24 mouse cellular contexts compared by ENCODE assay signal in the genomic region with DNA sequence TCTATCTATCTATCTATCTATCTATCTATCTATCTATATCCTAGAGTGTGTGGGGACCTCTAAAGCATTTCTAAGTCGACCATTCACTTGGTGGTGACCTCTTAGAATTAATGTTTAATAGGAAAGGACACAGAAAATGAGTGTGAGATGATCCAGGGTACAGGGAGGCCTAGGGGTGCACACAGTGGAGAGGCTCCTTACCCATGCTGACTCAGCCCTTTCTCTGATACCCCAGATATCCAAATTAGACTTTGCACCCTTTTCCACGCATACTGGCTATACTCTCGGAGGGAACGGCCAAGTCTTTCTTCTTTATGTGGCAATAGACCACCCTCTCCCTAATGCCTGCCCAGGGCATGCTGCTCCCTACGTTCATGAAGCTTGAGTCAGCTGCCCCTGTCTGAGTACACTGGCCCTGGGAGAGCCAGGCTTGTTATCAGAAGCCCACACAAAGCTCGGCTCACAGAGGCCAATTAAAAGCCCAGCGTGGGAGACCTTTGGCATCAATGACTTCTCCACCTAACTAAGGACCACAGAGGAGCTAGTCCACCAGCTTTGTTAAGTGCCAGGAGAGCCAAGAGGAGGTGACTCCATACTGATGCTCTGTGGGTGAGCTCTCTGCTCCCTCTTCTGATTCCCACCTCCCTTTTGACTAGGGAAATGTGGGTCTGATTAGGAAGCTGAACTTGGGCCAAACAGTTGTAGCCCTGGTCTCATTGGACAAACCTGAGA.
DNase-seq lines count a peak whose midpoint lies in the region; ATAC-seq and TF ChIP-seq lines count a peak whose summit lies in the region.
"Had no signal": no experiment of that assay in that cellular context is flagged by ENCODE, and none has a peak within 500 bp of the region (broad histone marks: within the 10 kb centered on the region; RNA-seq: fewer than 3 reads in every experiment).

No protein-coding gene starts in this region.

- no peak overlapping the region for H3K4me2 ChIP-seq in stomach, postnatal 0 days (replicated peaks; ENCODE audit: low read depth)
- H3K4me2 ChIP-seq: embryonic facial prominence, embryonic 15.5 days; limb, embryonic 15.5 days; liver, embryonic 13.5 days; midbrain, embryonic 13.5 days had no signal

- in situ Hi-C loops in ES-E14 (cut with MboI; ENCODE audit: low sequenced_read_pairs in 2 of 2, unreplicated experiment in 2 of 2), result no loop called here

- no peaks in the 10 kb centered on the region for H3K27me3 ChIP-seq in stomach, postnatal 0 days (ENCODE audit: control insufficient read depth, insufficient read depth, low read length)
- H3K27me3 ChIP-seq: embryonic facial prominence, embryonic 15.5 days; limb, embryonic 15.5 days; liver, embryonic 13.5 days; midbrain, embryonic 13.5 days had no signal

- 61% methylated on average over 7 of the region's 7 CpGs for WGBS in stomach, postnatal 0 days

- no peaks in the 10 kb centered on the region for H3K9me3 ChIP-seq in ES-E14 (ENCODE audit: control insufficient read depth, insufficient read depth, low read depth, low read length)
- no peaks in the 10 kb centered on the region for H3K9me3 ChIP-seq in stomach, postnatal 0 days (ENCODE audit: control insufficient read depth, low read length)
- H3K9me3 ChIP-seq: embryonic facial prominence, embryonic 10.5 days; embryonic facial prominence, embryonic 15.5 days; G1E; limb, embryonic 15.5 days; liver, embryonic 13.5 days; megakaryocyte, embryonic 14.5 days; midbrain, embryonic 13.5 days had no signal

- peak; percentile 17 for DNase-seq in kidney, adult 18-20 months
- no peak for DNase-seq in kidney, postnatal 10 days
- no peak for DNase-seq in ES-E14 (ENCODE audit: low read depth, low spot score)
- peak; percentile 62 for DNase-seq in fibroblast of lung, adult 2 months (ENCODE audit: low read depth)
- DNase-seq in stomach, postnatal 0 days (ENCODE audit: low spot score), result no peak
- DNase-seq in adrenal gland, adult 2 months, result no peak
- DNase-seq: adrenal gland, postnatal 25 days; B cell, adult 2 months; cerebellum, adult 18-20 months; liver, embryonic 13.5 days; lung, adult 18-20 months; lung, postnatal 4 days; retina, postnatal 1 day; right cerebral cortex, postnatal 14 days had no signal

- no peak for TF ChIP-seq EP300 in stomach, postnatal 0 days (optimal IDR thresholded peaks at IDR 0.05)

- H3K9ac ChIP-seq in ES-E14 (ENCODE audit: insufficient read depth, low read depth, low read length, poor library complexity, severe bottlenecking), result no peak overlapping the region
- no peak overlapping the region for H3K9ac ChIP-seq in stomach, postnatal 0 days (ENCODE audit: low read length)
- H3K9ac ChIP-seq: embryonic facial prominence, embryonic 15.5 days; limb, embryonic 15.5 days; liver, embryonic 13.5 days; midbrain, embryonic 13.5 days had no signal

- peak; percentile 38; the same call in 1 of the 2 replicates for ATAC-seq in stomach, postnatal 0 days (ENCODE audit: low FRiP score, low TSS enrichment)
- ATAC-seq: hindbrain, embryonic 16.5 days; lung, postnatal 0 days; midbrain, embryonic 13.5 days; Patski had no signal

- TF ChIP-seq CTCF in stomach, postnatal 0 days (IDR thresholded peaks at IDR 0.05; ENCODE audit: low read depth), result no peak

- H3K36me3 ChIP-seq in ES-E14 (ENCODE audit: control insufficient read depth, insufficient read depth, low read length, poor library complexity, severe bottlenecking), result no peaks in the 10 kb centered on the region; the same call in 1 of the 2 replicates
- no peaks in the 10 kb centered on the region for H3K36me3 ChIP-seq in stomach, postnatal 0 days (ENCODE audit: control insufficient read depth, insufficient read depth, low read length)
- H3K36me3 ChIP-seq: embryonic facial prominence, embryonic 10.5 days; embryonic facial prominence, embryonic 15.5 days; G1E; limb, embryonic 15.5 days; liver, embryonic 13.5 days; midbrain, embryonic 13.5 days had no signal

- H3K4me3 ChIP-seq in ES-E14 (ENCODE audit: insufficient read depth in 1 of 2, low read depth in 1 of 2, low read length in 2 of 2, poor library complexity in 1 of 2, severe bottlenecking in 1 of 2), result no peak overlapping the region
- H3K4me3 ChIP-seq in stomach, postnatal 0 days (ENCODE audit: low read depth, low read length), result no peak overlapping the region
- H3K4me3 ChIP-seq: embryonic facial prominence, embryonic 10.5 days; embryonic facial prominence, embryonic 15.5 days; layer of hippocampus, adult 2 months; limb, embryonic 15.5 days; liver, embryonic 13.5 days; megakaryocyte, embryonic 14.5 days; midbrain, embryonic 13.5 days had no signal

- peaks cover 2 to 3% of the 10 kb centered on the region in 2 experiments; a peak in 1 of 4 replicates for H3K4me1 ChIP-seq in ES-E14 (ENCODE audit: control insufficient read depth in 2 of 2, insufficient read depth in 2 of 2, low read length in 2 of 2, poor library complexity in 1 of 2)
- H3K4me1 ChIP-seq in stomach, postnatal 0 days (replicated peaks; ENCODE audit: control insufficient read depth, insufficient read depth), result peaks cover 4% of the 10 kb centered on the region; the same call in 1 of the 2 replicates
- H3K4me1 ChIP-seq: midbrain, embryonic 13.5 days had no signal

- no peak overlapping the region for H3K27ac ChIP-seq in ES-E14 (ENCODE audit: insufficient read depth, low read depth, low read length, poor library complexity, severe bottlenecking)
- H3K27ac ChIP-seq in stomach, postnatal 0 days (replicated peaks), result no peak overlapping the region
- H3K27ac ChIP-seq: embryonic facial prominence, embryonic 10.5 days; embryonic facial prominence, embryonic 15.5 days; layer of hippocampus, adult 2 months; limb, embryonic 15.5 days; liver, embryonic 13.5 days; midbrain, embryonic 13.5 days had no signal

TF ChIP-seq in ES-E14, 5 proteins besides CTCF, POLR2A, EP300 and RAD21:
- no peak for TF ChIP-seq ZC3H11A (IDR thresholded peaks at IDR 0.05; ENCODE audit: borderline replicate concordance, low read depth, low read length)
- TF ChIP-seq MAFK (IDR thresholded peaks at IDR 0.05; ENCODE audit: insufficient read depth, low read depth, low read length), result 0 out of 2 replicates have a peak, but pooled peaks have one; percentile 57
- TF ChIP-seq HCFC1 (IDR thresholded peaks at IDR 0.05; ENCODE audit: borderline replicate concordance, insufficient read depth, low read length), result no peak
- TF ChIP-seq ZNF384 (IDR thresholded peaks at IDR 0.05; ENCODE audit: low read depth, low read length), result no peak
- no peak for TF ChIP-seq CHD2 (IDR thresholded peaks at IDR 0.05; ENCODE audit: low read depth, low read length)

Comparison
In these comparisons a context has a peak if more than half of its experiments do, and no peak if none do; other contexts are left out.
1. DNase-seq: peak in kidney, adult 18-20 months (single experiment) and fibroblast of lung, adult 2 months (single experiment); none in kidney, postnatal 10 days (single experiment), ES-E14 (single experiment), stomach, postnatal 0 days (single experiment) and adrenal gland, adult 2 months (single experiment).